Mouse (Mus musculus): ENCODE data around the gene Polr3h. TPM values are rescaled to one million over a fixed set of nuclear protein-coding genes. Genes with fewer than 3 reads are reported as not detected.

The Polr3h gene
- polyA plus RNA-seq, 1 experiment, result 164 TPM

DNA sequence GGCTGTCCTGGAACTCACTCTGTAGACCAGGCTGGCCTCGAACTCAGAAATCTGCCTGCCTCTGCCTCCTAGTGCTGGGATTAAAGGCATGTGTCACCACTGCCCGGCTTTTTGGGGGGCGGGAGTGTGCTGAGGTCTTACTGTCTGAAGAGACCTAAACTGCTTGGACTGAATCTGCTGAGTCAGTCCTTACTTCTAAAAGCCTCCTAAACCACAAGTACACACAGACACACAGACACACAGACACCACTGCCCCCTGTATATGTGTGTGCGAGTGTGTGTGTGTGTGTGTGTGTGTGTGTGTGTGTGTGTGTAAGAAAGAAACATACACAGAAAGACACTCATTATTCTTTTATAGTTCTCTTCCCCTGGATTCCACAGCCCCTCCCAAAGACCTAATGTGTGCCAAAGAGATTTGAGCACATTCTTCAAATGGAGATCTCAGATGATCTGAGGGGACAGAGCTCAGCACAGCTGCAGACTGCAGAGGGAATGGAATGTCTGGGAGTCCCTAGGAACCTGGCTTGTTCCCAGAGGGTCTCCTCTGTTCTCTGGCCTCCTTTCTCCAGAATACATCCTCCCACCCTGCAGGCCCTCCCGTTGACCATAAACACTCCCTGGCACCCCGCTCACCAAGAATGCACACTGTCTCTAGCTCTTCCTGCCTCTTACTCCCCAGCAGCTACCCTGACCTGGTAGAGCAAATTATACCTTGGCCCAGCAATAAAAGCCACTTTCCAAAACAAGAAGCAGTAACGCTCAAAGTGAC lies 10.0 kb upstream of the Polr3h start:
- no peak for TF ChIP-seq USF1 (IDR thresholded peaks at IDR 0.05; ENCODE audit: low read depth)
- no peak for TF ChIP-seq MAX (IDR thresholded peaks at IDR 0.05)
- TF ChIP-seq CTCF (IDR thresholded peaks at IDR 0.05; ENCODE audit: control insufficient read depth, insufficient read depth, insufficient read length), result no peak
- no peak for TF ChIP-seq MYOG (IDR thresholded peaks at IDR 0.05; ENCODE audit: control insufficient read depth, extremely low read depth, insufficient read length)
- no peak for TF ChIP-seq MYOD1 (IDR thresholded peaks at IDR 0.05; ENCODE audit: control insufficient read depth, insufficient read length, low read depth)
- no peak for TF ChIP-seq CEBPB (IDR thresholded peaks at IDR 0.05; ENCODE audit: low read depth)
- no peak for TF ChIP-seq FOSL1 (IDR thresholded peaks at IDR 0.05; ENCODE audit: insufficient read depth, low read length, poor library complexity, severe bottlenecking)
- H3K79me3 ChIP-seq (ENCODE audit: low read depth), result no peaks in the 10 kb centered on the region
- no peaks in the 10 kb centered on the region for H3K79me2 ChIP-seq (ENCODE audit: control insufficient read depth, insufficient read depth)
- no peak overlapping the region for H3ac ChIP-seq (ENCODE audit: control insufficient read depth, insufficient read length, low read depth)
- no peaks in the 10 kb centered on the region for H3K27me3 ChIP-seq (ENCODE audit: control insufficient read depth, insufficient read depth, insufficient read length)
- no peaks in the 10 kb centered on the region for H3K36me3 ChIP-seq (ENCODE audit: control insufficient read depth, insufficient read depth)
- H3K4me3 ChIP-seq (ENCODE audit: insufficient read depth, poor library complexity, severe bottlenecking), result no peak overlapping the region

DNA sequence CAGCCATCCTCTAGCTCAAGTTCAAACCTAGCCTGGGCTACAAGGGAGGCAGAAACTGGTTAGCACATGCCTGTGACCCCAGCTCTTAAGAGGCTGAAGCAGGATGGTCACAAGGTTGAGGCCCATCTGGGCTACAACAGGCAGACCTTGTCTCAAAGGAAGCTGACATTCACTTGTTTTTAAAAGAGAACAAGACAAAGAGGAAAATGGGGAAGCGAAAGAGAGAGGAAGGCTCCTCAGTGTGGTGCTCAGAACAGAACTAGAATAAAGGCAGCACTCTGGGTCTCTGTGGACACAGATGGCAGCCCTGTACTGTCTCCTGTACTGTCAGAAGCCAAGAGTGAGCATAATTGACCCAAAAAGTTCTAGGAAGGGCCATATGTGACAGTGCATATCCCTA lies 7.9 kb upstream of the Polr3h start:
- Histone ChIP-seq H3K79me2 (ENCODE audit: control insufficient read depth, insufficient read depth) (no peaks in the 10 kb centered on the region), H3K79me3 (ENCODE audit: low read depth) (no peaks in the 10 kb centered on the region), H3K36me3 (ENCODE audit: control insufficient read depth, insufficient read depth) (no peaks in the 10 kb centered on the region), H3K27me3 (ENCODE audit: control insufficient read depth, insufficient read depth, insufficient read length) (no peaks in the 10 kb centered on the region), H3K4me3 (ENCODE audit: insufficient read depth, poor library complexity, severe bottlenecking) (no peak overlapping the region), H3ac (ENCODE audit: control insufficient read depth, insufficient read length, low read depth) (no peak overlapping the region)
- TF ChIP-seq USF1 (IDR thresholded peaks at IDR 0.05; ENCODE audit: low read depth), result no peak
- no peak for TF ChIP-seq CTCF (IDR thresholded peaks at IDR 0.05; ENCODE audit: control insufficient read depth, insufficient read depth, insufficient read length)
- no peak for TF ChIP-seq MYOG (IDR thresholded peaks at IDR 0.05; ENCODE audit: control insufficient read depth, extremely low read depth, insufficient read length)

GRCm38 (mm10) chr15:81932951-81933470 lies 7.0 kb upstream of the Polr3h start:
- no peak overlapping the region for H3ac ChIP-seq (ENCODE audit: control insufficient read depth, insufficient read length, low read depth)

DNA sequence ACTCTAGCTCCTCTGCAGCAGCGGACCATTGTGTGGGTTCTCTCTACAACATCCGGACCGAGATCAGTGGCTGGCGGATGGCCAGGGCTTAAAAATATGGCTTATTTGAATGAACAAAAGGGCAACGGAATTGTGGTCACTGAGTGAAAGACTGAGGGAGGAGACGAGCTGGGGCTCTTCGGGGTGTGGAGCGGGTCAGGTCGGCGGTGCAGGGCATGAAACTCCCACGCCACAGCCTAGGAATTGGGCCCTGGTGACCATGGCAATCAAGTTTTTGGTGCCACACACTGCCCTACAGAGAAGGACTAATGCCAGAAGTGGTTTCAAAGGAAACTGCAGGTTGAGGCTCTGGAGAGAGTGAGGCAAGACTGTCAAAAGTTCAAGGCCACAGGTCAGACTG lies 2.2 kb upstream of the Polr3h start:
- Histone ChIP-seq H3K36me3 (ENCODE audit: control insufficient read depth, insufficient read depth) (peaks cover 11% of the 10 kb centered on the region), H3ac (ENCODE audit: control insufficient read depth, insufficient read length, low read depth) (no peak overlapping the region), H3K4me3 (ENCODE audit: insufficient read depth, poor library complexity, severe bottlenecking) (no peak overlapping the region), H3K79me3 (ENCODE audit: low read depth) (peaks cover 24% of the 10 kb centered on the region), H3K27me3 (ENCODE audit: control insufficient read depth, insufficient read depth, insufficient read length) (no peaks in the 10 kb centered on the region), H3K79me2 (ENCODE audit: control insufficient read depth, insufficient read depth) (peaks cover 26% of the 10 kb centered on the region)
- TF ChIP-seq MYOG (IDR thresholded peaks at IDR 0.05; ENCODE audit: control insufficient read depth, extremely low read depth, insufficient read length), result no peak
- no peak for TF ChIP-seq USF1 (IDR thresholded peaks at IDR 0.05; ENCODE audit: low read depth)
- TF ChIP-seq CTCF (IDR thresholded peaks at IDR 0.05; ENCODE audit: control insufficient read depth, insufficient read depth, insufficient read length), result no peak

More at GRCm38 (mm10) chr15:81932951-81933470, 7.0 kb upstream of the Polr3h start:
- Histone ChIP-seq H3K4me3 (ENCODE audit: insufficient read depth, poor library complexity, severe bottlenecking) (no peak overlapping the region), H3K36me3 (ENCODE audit: control insufficient read depth, insufficient read depth) (no peaks in the 10 kb centered on the region), H3K79me2 (ENCODE audit: control insufficient read depth, insufficient read depth) (no peaks in the 10 kb centered on the region), H3K27me3 (ENCODE audit: control insufficient read depth, insufficient read depth, insufficient read length) (no peaks in the 10 kb centered on the region), H3K79me3 (ENCODE audit: low read depth) (no peaks in the 10 kb centered on the region)
- no peak for TF ChIP-seq FOSL1 (IDR thresholded peaks at IDR 0.05; ENCODE audit: insufficient read depth, low read length, poor library complexity, severe bottlenecking)
- no peak for TF ChIP-seq CTCF (IDR thresholded peaks at IDR 0.05; ENCODE audit: control insufficient read depth, insufficient read depth, insufficient read length)
- TF ChIP-seq MAX (IDR thresholded peaks at IDR 0.05), result no peak
- no peak for TF ChIP-seq USF1 (IDR thresholded peaks at IDR 0.05; ENCODE audit: low read depth)
- TF ChIP-seq CEBPB (IDR thresholded peaks at IDR 0.05; ENCODE audit: low read depth), result no peak
- no peak for TF ChIP-seq MYOD1 (IDR thresholded peaks at IDR 0.05; ENCODE audit: control insufficient read depth, insufficient read length, low read depth)
- TF ChIP-seq MYOG (IDR thresholded peaks at IDR 0.05; ENCODE audit: control insufficient read depth, extremely low read depth, insufficient read length), result no peak

DNA sequence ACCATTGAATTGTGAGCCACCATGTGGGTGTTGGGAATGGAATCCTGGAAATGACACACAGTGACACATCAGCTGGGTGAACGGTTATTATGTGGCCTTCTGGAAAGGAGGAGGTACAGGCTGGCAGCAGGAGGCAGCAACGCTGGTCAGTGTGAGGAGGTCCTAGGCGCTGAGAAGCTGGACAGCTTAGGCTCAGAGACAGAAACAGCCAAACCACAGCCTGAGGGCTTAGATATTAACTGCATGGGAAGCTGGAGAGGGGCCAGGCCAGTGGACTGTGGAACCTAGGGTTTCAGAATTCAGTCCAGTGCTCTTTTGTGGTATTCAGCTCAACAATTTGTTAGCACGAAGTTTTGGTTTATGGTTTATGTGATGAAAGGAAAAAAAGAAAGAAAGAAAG lies 1.7 kb upstream of the Polr3h start:
- no peak for TF ChIP-seq MYOG (IDR thresholded peaks at IDR 0.05; ENCODE audit: control insufficient read depth, extremely low read depth, insufficient read length)
- TF ChIP-seq FOSL1 (IDR thresholded peaks at IDR 0.05; ENCODE audit: insufficient read depth, low read length, poor library complexity, severe bottlenecking), result no peak
- no peak for TF ChIP-seq USF1 (IDR thresholded peaks at IDR 0.05; ENCODE audit: low read depth)
- no peak for TF ChIP-seq CTCF (IDR thresholded peaks at IDR 0.05; ENCODE audit: control insufficient read depth, insufficient read depth, insufficient read length)
- no peak for TF ChIP-seq MAX (IDR thresholded peaks at IDR 0.05)
- no peak for TF ChIP-seq MYOD1 (IDR thresholded peaks at IDR 0.05; ENCODE audit: control insufficient read depth, insufficient read length, low read depth)
- TF ChIP-seq CEBPB (IDR thresholded peaks at IDR 0.05; ENCODE audit: low read depth), result no peak
- H3K79me2 ChIP-seq (ENCODE audit: control insufficient read depth, insufficient read depth), result peaks cover 31% of the 10 kb centered on the region
- no peak overlapping the region for H3K4me3 ChIP-seq (ENCODE audit: insufficient read depth, poor library complexity, severe bottlenecking)
- H3K27me3 ChIP-seq (ENCODE audit: control insufficient read depth, insufficient read depth, insufficient read length), result no peaks in the 10 kb centered on the region
- H3K79me3 ChIP-seq (ENCODE audit: low read depth), result peaks cover 26% of the 10 kb centered on the region
- no peak overlapping the region for H3ac ChIP-seq (ENCODE audit: control insufficient read depth, insufficient read length, low read depth)
- peaks cover 15% of the 10 kb centered on the region for H3K36me3 ChIP-seq (ENCODE audit: control insufficient read depth, insufficient read depth)

DNA sequence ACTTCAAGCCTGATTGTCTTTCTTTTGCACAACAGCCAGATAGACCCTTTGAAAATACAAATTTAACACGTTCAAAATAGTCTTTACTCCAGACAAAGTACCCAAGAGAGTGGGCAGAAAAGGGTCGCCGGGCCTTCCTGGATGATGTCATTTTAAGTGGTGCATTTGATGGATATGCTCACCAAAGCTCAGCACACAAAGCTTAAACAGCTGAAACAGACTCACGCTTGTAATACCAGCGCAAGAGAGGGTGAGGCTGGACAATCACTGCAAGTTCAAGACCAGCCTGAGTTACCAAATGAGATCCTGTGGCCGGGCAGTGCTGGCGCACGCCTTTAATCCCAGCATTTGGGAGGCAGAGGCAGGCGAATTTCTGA lies 394 bp upstream of the Polr3h start:
- TF ChIP-seq CTCF (IDR thresholded peaks at IDR 0.05; ENCODE audit: control insufficient read depth, insufficient read depth, insufficient read length) (no peak), MAX (IDR thresholded peaks at IDR 0.05) (no peak), MYOD1 (IDR thresholded peaks at IDR 0.05; ENCODE audit: control insufficient read depth, insufficient read length, low read depth) (no peak), FOSL1 (IDR thresholded peaks at IDR 0.05; ENCODE audit: insufficient read depth, low read length, poor library complexity, severe bottlenecking) (no peak), CEBPB (IDR thresholded peaks at IDR 0.05; ENCODE audit: low read depth) (no peak), USF1 (IDR thresholded peaks at IDR 0.05; ENCODE audit: low read depth) (no peak), MYOG (IDR thresholded peaks at IDR 0.05; ENCODE audit: control insufficient read depth, extremely low read depth, insufficient read length) (no peak)
- Histone ChIP-seq H3K36me3 (ENCODE audit: control insufficient read depth, insufficient read depth) (peaks cover 22% of the 10 kb centered on the region), H3ac (ENCODE audit: control insufficient read depth, insufficient read length, low read depth) (no peak overlapping the region), H3K27me3 (ENCODE audit: control insufficient read depth, insufficient read depth, insufficient read length) (no peaks in the 10 kb centered on the region), H3K4me3 (ENCODE audit: insufficient read depth, poor library complexity, severe bottlenecking) (no peak overlapping the region), H3K79me3 (ENCODE audit: low read depth) (peaks cover 26% of the 10 kb centered on the region), H3K79me2 (ENCODE audit: control insufficient read depth, insufficient read depth) (peaks cover 44% of the 10 kb centered on the region)
